Mouse (Mus musculus): ENCODE measurements around the gene Col5a1. TPM values are rescaled to one million over a fixed set of nuclear protein-coding genes. Genes with fewer than 3 reads are reported as not detected.

Col5a1 gene
- polyA plus RNA-seq, 1 experiment: 59.2 TPM

GRCm38 (mm10) chr2:27885456-27886147, 623 bp upstream of the Col5a1 start:
- no peak for DNase-seq (ENCODE audit: low spot score)

- peak; percentile 41 for DNase-seq (ENCODE audit: low spot score)
These were observed 609 bp downstream of the Col5a1 start for GRCm38 (mm10) chr2:27886608-27887460.

GRCm38 (mm10) chr2:27887461-27888264, 1.4 kb downstream of the Col5a1 start:
- no peak for DNase-seq (ENCODE audit: low spot score)

GRCm38 (mm10) chr2:27888603-27889545, 2.6 kb downstream of the Col5a1 start:
- no peak for DNase-seq (ENCODE audit: low spot score)

- DNase-seq (ENCODE audit: low spot score): no peak
These were observed 5.8 kb downstream of the Col5a1 start for GRCm38 (mm10) chr2:27891922-27892541.

GRCm38 (mm10) chr2:27893015-27893414, 6.8 kb downstream of the Col5a1 start:
- no peak for DNase-seq (ENCODE audit: low spot score)

- DNase-seq (ENCODE audit: low spot score): no peak
These were observed 8.8 kb downstream of the Col5a1 start for GRCm38 (mm10) chr2:27894986-27895385.

GRCm38 (mm10) chr2:27895648-27896047, 9.4 kb downstream of the Col5a1 start:
- DNase-seq (ENCODE audit: low spot score): no peak

GRCm38 (mm10) chr2:27897161-27897560, 10.9 kb downstream of the Col5a1 start:
- DNase-seq (ENCODE audit: low spot score): no peak

- DNase-seq (ENCODE audit: low spot score): no peak
These were observed 13.7 kb downstream of the Col5a1 start for GRCm38 (mm10) chr2:27899894-27900293.

- DNase-seq (ENCODE audit: low spot score): no peak
These were observed 14.9 kb downstream of the Col5a1 start for GRCm38 (mm10) chr2:27901076-27901475.

GRCm38 (mm10) chr2:27901525-27902245, 15.5 kb downstream of the Col5a1 start:
- DNase-seq (ENCODE audit: low spot score): no peak

GRCm38 (mm10) chr2:27902318-27902717, 16.1 kb downstream of the Col5a1 start:
- DNase-seq (ENCODE audit: low spot score): no peak

GRCm38 (mm10) chr2:27905411-27905810, 19.2 kb downstream of the Col5a1 start:
- no peak for DNase-seq (ENCODE audit: low spot score)

GRCm38 (mm10) chr2:27910501-27910900, 24.3 kb downstream of the Col5a1 start:
- no peak for DNase-seq (ENCODE audit: low spot score)

- no peak for DNase-seq (ENCODE audit: low spot score)
These were observed 26.5 kb downstream of the Col5a1 start for GRCm38 (mm10) chr2:27912546-27913275.

- DNase-seq (ENCODE audit: low spot score): no peak
These were observed 29.5 kb downstream of the Col5a1 start for GRCm38 (mm10) chr2:27915726-27916125.

- no peak for DNase-seq (ENCODE audit: low spot score)
These were observed 30.1 kb downstream of the Col5a1 start for GRCm38 (mm10) chr2:27916316-27916715.

- DNase-seq (ENCODE audit: low spot score): no peak
These were observed 31.0 kb downstream of the Col5a1 start for GRCm38 (mm10) chr2:27917177-27917576.

All from urinary bladder, adult 2 months (tissue).